15 mouse cellular contexts compared by ENCODE assay signal in the genomic region with DNA sequence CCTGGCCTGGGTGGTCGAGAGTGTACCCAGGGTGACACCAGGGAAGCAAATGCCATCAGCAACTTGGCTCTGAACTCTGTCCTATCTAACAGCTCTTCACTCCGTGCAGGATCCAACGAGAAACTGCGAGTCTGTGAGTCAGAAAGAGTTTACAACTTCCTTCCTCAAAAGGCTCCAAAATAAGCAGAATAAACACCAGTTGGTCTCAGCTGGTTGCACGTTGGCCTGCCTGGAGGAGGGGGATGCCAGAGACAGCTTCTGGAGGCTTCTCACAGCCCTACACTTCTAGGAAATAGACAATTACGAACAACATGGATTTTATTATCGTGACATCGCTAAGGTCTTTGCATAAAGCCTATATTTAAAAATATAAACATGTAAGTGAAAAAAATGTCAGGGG.
DNase-seq lines count a peak whose midpoint lies in the region; ATAC-seq lines count a peak whose summit lies in the region.
"Had no signal": no experiment of that assay in that cellular context is flagged by ENCODE, and none has a peak within 500 bp of the region (broad histone marks: within the 10 kb centered on the region; RNA-seq: fewer than 3 reads in every experiment).

No protein-coding gene starts in this region.

- ATAC-seq in forebrain, embryonic 15.5 days (replicated peaks) = no peak
- ATAC-seq: midbrain, embryonic 15.5 days had no signal

- H3K27ac ChIP-seq in forebrain, embryonic 15.5 days (replicated peaks) = no peak overlapping the region
- H3K27ac ChIP-seq: forebrain, embryonic 10.5 days; heart, embryonic 13.5 days; left cerebral cortex, adult 2 months; liver, embryonic 14.5 days; midbrain, embryonic 15.5 days; neural tube, embryonic 15.5 days had no signal

- H3K9me3 ChIP-seq in forebrain, embryonic 15.5 days = no peaks in the 10 kb centered on the region
- H3K9me3 ChIP-seq: midbrain, embryonic 15.5 days; neural tube, embryonic 15.5 days had no signal

- H3K27me3 ChIP-seq in forebrain, embryonic 15.5 days = no peaks in the 10 kb centered on the region
- H3K27me3 ChIP-seq: heart, embryonic 13.5 days had no signal

- peaks cover 24% of the 10 kb centered on the region for H3K4me1 ChIP-seq in forebrain, embryonic 15.5 days

- H3K9ac ChIP-seq in forebrain, embryonic 15.5 days (replicated peaks) = no peak overlapping the region
- H3K9ac ChIP-seq: heart, embryonic 13.5 days; liver, embryonic 14.5 days; midbrain, embryonic 15.5 days; neural tube, embryonic 15.5 days had no signal

- no peak overlapping the region for H3K4me2 ChIP-seq in forebrain, embryonic 15.5 days (replicated peaks)
- H3K4me2 ChIP-seq: heart, embryonic 13.5 days; midbrain, embryonic 15.5 days; neural tube, embryonic 15.5 days had no signal

- no peak overlapping the region for H3K4me3 ChIP-seq in forebrain, embryonic 15.5 days
- H3K4me3 ChIP-seq: forebrain, embryonic 10.5 days; heart, embryonic 13.5 days; left cerebral cortex, adult 2 months; midbrain, embryonic 15.5 days; neural tube, embryonic 15.5 days had no signal

- peak; percentile 24 to 30 for DNase-seq in heart, adult 18-20 months
- no peak for DNase-seq in heart, adult 11 months
- DNase-seq in lung, postnatal 10 days = peak; percentile 29
- no peak for DNase-seq in lung, postnatal 25 days (ENCODE audit: low spot score)
- DNase-seq in kidney, postnatal 14 days = peak; percentile 60
- DNase-seq in testis, postnatal 14 days (ENCODE audit: low spot score) = no peak
- no peak for DNase-seq in adrenal gland, adult 2 months
- DNase-seq: cerebellum, adult 8-10 months had no signal

- H3K36me3 ChIP-seq in forebrain, embryonic 15.5 days = no peaks in the 10 kb centered on the region
- H3K36me3 ChIP-seq: forebrain, embryonic 10.5 days; heart, embryonic 13.5 days; midbrain, embryonic 15.5 days; neural tube, embryonic 15.5 days had no signal

- 84% methylated on average over 8 of the region's 8 CpGs for WGBS in forebrain, embryonic 15.5 days

Comparison
In these comparisons a context has a peak if more than half of its experiments do, and no peak if none do; other contexts are left out.
1. DNase-seq: peak in heart, adult 18-20 months (2 of 2), lung, postnatal 10 days (single experiment) and kidney, postnatal 14 days (single experiment); none in heart, adult 11 months (single experiment), lung, postnatal 25 days (single experiment), testis, postnatal 14 days (single experiment) and adrenal gland, adult 2 months (single experiment).